Mouse (Mus musculus): ENCODE measurements around the gene Zfand6. TPM values are rescaled to one million over a fixed set of nuclear protein-coding genes. Genes with fewer than 3 reads are reported as not detected.

Gene Zfand6
- polyA plus RNA-seq, 1 experiment: 155 TPM

GRCm38 (mm10) chr7:84667946-84668345, 21.8 kb downstream of the Zfand6 start:
- no peaks in the 10 kb centered on the region for H3K36me3 ChIP-seq (ENCODE audit: control insufficient read depth, insufficient read depth, low read length, poor library complexity, severe bottlenecking)
- H3K4me1 ChIP-seq (ENCODE audit: control insufficient read depth, insufficient read depth, low read length): no peaks in the 10 kb centered on the region

GRCm38 (mm10) chr7:84652740-84653139, 37.0 kb downstream of the Zfand6 start:
- TF ChIP-seq EP300 (IDR thresholded peaks at IDR 0.05; ENCODE audit: insufficient read depth, low read depth, low read length) (no peak), POLR2A (IDR thresholded peaks at IDR 0.05; ENCODE audit: insufficient read depth, low read length) (no peak), CTCF (IDR thresholded peaks at IDR 0.05; ENCODE audit: low read depth, low read length) (no peak)
- Histone ChIP-seq H3K4me3 (ENCODE audit: low read depth, low read length) (no peak overlapping the region), H3K9ac (ENCODE audit: low read depth, poor library complexity, severe bottlenecking) (no peak overlapping the region), H3K27me3 (ENCODE audit: control insufficient read depth, insufficient read depth, low read length, poor library complexity, severe bottlenecking) (no peaks in the 10 kb centered on the region), H3K27ac (ENCODE audit: insufficient read depth, low read length) (no peak overlapping the region), H3K36me3 (ENCODE audit: control insufficient read depth, insufficient read depth, low read length, poor library complexity, severe bottlenecking) (no peaks in the 10 kb centered on the region), H3K4me1 (ENCODE audit: control insufficient read depth, insufficient read depth, low read length) (no peaks in the 10 kb centered on the region), H3K9me3 (replicated peaks; ENCODE audit: control insufficient read depth, insufficient read depth, low read length, poor library complexity, severe bottlenecking) (no peaks in the 10 kb centered on the region)

More at GRCm38 (mm10) chr7:84667946-84668345, 21.8 kb downstream of the Zfand6 start:
- TF ChIP-seq CTCF (IDR thresholded peaks at IDR 0.05; ENCODE audit: low read depth, low read length): no peak
- TF ChIP-seq POLR2A (IDR thresholded peaks at IDR 0.05; ENCODE audit: insufficient read depth, low read length): no peak
- TF ChIP-seq EP300 (IDR thresholded peaks at IDR 0.05; ENCODE audit: insufficient read depth, low read depth, low read length): no peak
- H3K9ac ChIP-seq (ENCODE audit: low read depth, poor library complexity, severe bottlenecking): no peak overlapping the region
- H3K27me3 ChIP-seq (ENCODE audit: control insufficient read depth, insufficient read depth, low read length, poor library complexity, severe bottlenecking): no peaks in the 10 kb centered on the region
- H3K27ac ChIP-seq (ENCODE audit: insufficient read depth, low read length): no peak overlapping the region
- H3K4me3 ChIP-seq (ENCODE audit: low read depth, low read length): no peak overlapping the region
- H3K9me3 ChIP-seq (replicated peaks; ENCODE audit: control insufficient read depth, insufficient read depth, low read length, poor library complexity, severe bottlenecking): no peaks in the 10 kb centered on the region

GRCm38 (mm10) chr7:84651987-84652321, 37.8 kb downstream of the Zfand6 start:
- TF ChIP-seq POLR2A (IDR thresholded peaks at IDR 0.05; ENCODE audit: insufficient read depth, low read length) (no peak), CTCF (IDR thresholded peaks at IDR 0.05; ENCODE audit: low read depth, low read length) (no peak), EP300 (IDR thresholded peaks at IDR 0.05; ENCODE audit: insufficient read depth, low read depth, low read length) (no peak)
- H3K9me3 ChIP-seq (replicated peaks; ENCODE audit: control insufficient read depth, insufficient read depth, low read length, poor library complexity, severe bottlenecking): no peaks in the 10 kb centered on the region
- no peaks in the 10 kb centered on the region for H3K4me1 ChIP-seq (ENCODE audit: control insufficient read depth, insufficient read depth, low read length)
- no peak overlapping the region for H3K27ac ChIP-seq (ENCODE audit: insufficient read depth, low read length)
- H3K36me3 ChIP-seq (ENCODE audit: control insufficient read depth, insufficient read depth, low read length, poor library complexity, severe bottlenecking): no peaks in the 10 kb centered on the region
- no peaks in the 10 kb centered on the region for H3K27me3 ChIP-seq (ENCODE audit: control insufficient read depth, insufficient read depth, low read length, poor library complexity, severe bottlenecking)
- no peak overlapping the region for H3K9ac ChIP-seq (ENCODE audit: low read depth, poor library complexity, severe bottlenecking)
- H3K4me3 ChIP-seq (ENCODE audit: low read depth, low read length): no peak overlapping the region

GRCm38 (mm10) chr7:84651303-84651986, 38.3 kb downstream of the Zfand6 start:
- H3K36me3 ChIP-seq (ENCODE audit: control insufficient read depth, insufficient read depth, low read length, poor library complexity, severe bottlenecking): no peaks in the 10 kb centered on the region
- TF ChIP-seq CTCF (IDR thresholded peaks at IDR 0.05; ENCODE audit: low read depth, low read length) (no peak), EP300 (IDR thresholded peaks at IDR 0.05; ENCODE audit: insufficient read depth, low read depth, low read length) (no peak), POLR2A (IDR thresholded peaks at IDR 0.05; ENCODE audit: insufficient read depth, low read length) (no peak)
- H3K4me3 ChIP-seq (ENCODE audit: low read depth, low read length): no peak overlapping the region
- H3K4me1 ChIP-seq (ENCODE audit: control insufficient read depth, insufficient read depth, low read length): no peaks in the 10 kb centered on the region
- no peaks in the 10 kb centered on the region for H3K9me3 ChIP-seq (replicated peaks; ENCODE audit: control insufficient read depth, insufficient read depth, low read length, poor library complexity, severe bottlenecking)
- H3K9ac ChIP-seq (ENCODE audit: low read depth, poor library complexity, severe bottlenecking): no peak overlapping the region
- no peaks in the 10 kb centered on the region for H3K27me3 ChIP-seq (ENCODE audit: control insufficient read depth, insufficient read depth, low read length, poor library complexity, severe bottlenecking)
- no peak overlapping the region for H3K27ac ChIP-seq (ENCODE audit: insufficient read depth, low read length)

GRCm38 (mm10) chr7:84649016-84649415, 40.7 kb downstream of the Zfand6 start:
- Histone ChIP-seq H3K4me1 (ENCODE audit: control insufficient read depth, insufficient read depth, low read length) (no peaks in the 10 kb centered on the region), H3K27me3 (ENCODE audit: control insufficient read depth, insufficient read depth, low read length, poor library complexity, severe bottlenecking) (no peaks in the 10 kb centered on the region), H3K27ac (ENCODE audit: insufficient read depth, low read length) (no peak overlapping the region), H3K9ac (ENCODE audit: low read depth, poor library complexity, severe bottlenecking) (no peak overlapping the region), H3K36me3 (ENCODE audit: control insufficient read depth, insufficient read depth, low read length, poor library complexity, severe bottlenecking) (no peaks in the 10 kb centered on the region), H3K9me3 (replicated peaks; ENCODE audit: control insufficient read depth, insufficient read depth, low read length, poor library complexity, severe bottlenecking) (no peaks in the 10 kb centered on the region), H3K4me3 (ENCODE audit: low read depth, low read length) (no peak overlapping the region)
- no peak for TF ChIP-seq EP300 (IDR thresholded peaks at IDR 0.05; ENCODE audit: insufficient read depth, low read depth, low read length)
- no peak for TF ChIP-seq POLR2A (IDR thresholded peaks at IDR 0.05; ENCODE audit: insufficient read depth, low read length)
- no peak for TF ChIP-seq CTCF (IDR thresholded peaks at IDR 0.05; ENCODE audit: low read depth, low read length)

- no peak overlapping the region for H3K27ac ChIP-seq (ENCODE audit: insufficient read depth, low read length)
- H3K9me3 ChIP-seq (replicated peaks; ENCODE audit: control insufficient read depth, insufficient read depth, low read length, poor library complexity, severe bottlenecking): no peaks in the 10 kb centered on the region
- no peak overlapping the region for H3K9ac ChIP-seq (ENCODE audit: low read depth, poor library complexity, severe bottlenecking)
- no peaks in the 10 kb centered on the region for H3K27me3 ChIP-seq (ENCODE audit: control insufficient read depth, insufficient read depth, low read length, poor library complexity, severe bottlenecking)
- no peak overlapping the region for H3K4me3 ChIP-seq (ENCODE audit: low read depth, low read length)
- H3K4me1 ChIP-seq (ENCODE audit: control insufficient read depth, insufficient read depth, low read length): no peaks in the 10 kb centered on the region
- no peak for TF ChIP-seq EP300 (IDR thresholded peaks at IDR 0.05; ENCODE audit: insufficient read depth, low read depth, low read length)
- no peak for TF ChIP-seq POLR2A (IDR thresholded peaks at IDR 0.05; ENCODE audit: insufficient read depth, low read length)
- no peak for TF ChIP-seq CTCF (IDR thresholded peaks at IDR 0.05; ENCODE audit: low read depth, low read length)
- no peaks in the 10 kb centered on the region for H3K36me3 ChIP-seq (ENCODE audit: control insufficient read depth, insufficient read depth, low read length, poor library complexity, severe bottlenecking)
Observed at GRCm38 (mm10) chr7:84646256-84646655, 43.5 kb downstream of the Zfand6 start.
